Mouse (Mus musculus) bone marrow macrophage, adult 2 months (primary cell): ENCODE measurements around the gene Ralb. TPM values are rescaled to one million over a fixed set of nuclear protein-coding genes. Genes with fewer than 3 reads are reported as not detected.
A peak's percentile ranks its signal among the peaks of the same experiment; 100 is the strongest.

ENCODE experiments used
- H3K27ac ChIP-seq: 2 replicates; pipeline ENCODE4 v1.5.1; 2012; ENCODE audit warnings: low read depth, low read length; ENCODE audit not compliant: insufficient read depth
- H3K4me1 ChIP-seq: 2 replicates; pipeline ENCODE4 v1.6.1; 2012; ENCODE audit warnings: low read length; ENCODE audit not compliant: control insufficient read depth, insufficient read depth
- H3K4me3 ChIP-seq: 2 replicates; pipeline ENCODE4 v1.5.1; 2012; ENCODE audit warnings: mild to moderate bottlenecking, low read length, moderate library complexity; ENCODE audit not compliant: insufficient read depth
- CTCF ChIP-seq: IDR thresholded peaks from 2 replicates; pipeline ENCODE4 v1.5.1; 2012; ENCODE audit warnings: low read depth, mild to moderate bottlenecking, low read length, moderate library complexity
- POLR2A ChIP-seq: IDR thresholded peaks from 2 replicates; pipeline ENCODE4 v1.6.1; 2012; ENCODE audit warnings: mild to moderate bottlenecking, low read depth, low read length, borderline replicate concordance
- polyA plus RNA-seq: library from polyadenylated mRNA; stranded (reverse); fragments of >200 nt; gene quantifications from 2 replicates; pipeline ENCODE4 v1.2.4, GENCODE M21; 2012; ENCODE audit not compliant: missing spikeins, insufficient read depth, insufficient read length

Gene Ralb
- polyA plus RNA-seq, 1 experiment: 82.8 TPM

DNA sequence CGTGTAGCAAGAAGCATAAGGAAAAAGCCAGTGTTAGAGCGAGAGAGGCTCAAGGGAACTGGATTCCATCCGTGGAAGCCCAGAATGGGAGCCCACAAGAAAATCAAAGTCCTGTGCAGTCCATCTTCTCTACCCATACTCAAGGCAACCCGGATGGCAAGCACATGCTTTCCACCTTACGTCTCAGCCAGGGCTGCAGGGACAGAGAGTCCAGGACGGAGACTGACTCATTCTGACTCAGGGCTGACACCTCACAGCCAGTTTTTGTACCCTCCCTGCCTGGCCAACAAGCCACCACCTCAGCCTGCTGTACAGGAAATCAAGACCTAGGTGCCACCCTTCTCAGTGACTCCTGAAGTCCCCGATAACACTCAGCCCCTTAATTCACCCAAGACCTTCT is 4.9 kb upstream of the Ralb start:
- Histone ChIP-seq H3K4me3 (no peak overlapping the region), H3K27ac (no peak overlapping the region)
- TF ChIP-seq CTCF (no peak), POLR2A (no peak)

DNA sequence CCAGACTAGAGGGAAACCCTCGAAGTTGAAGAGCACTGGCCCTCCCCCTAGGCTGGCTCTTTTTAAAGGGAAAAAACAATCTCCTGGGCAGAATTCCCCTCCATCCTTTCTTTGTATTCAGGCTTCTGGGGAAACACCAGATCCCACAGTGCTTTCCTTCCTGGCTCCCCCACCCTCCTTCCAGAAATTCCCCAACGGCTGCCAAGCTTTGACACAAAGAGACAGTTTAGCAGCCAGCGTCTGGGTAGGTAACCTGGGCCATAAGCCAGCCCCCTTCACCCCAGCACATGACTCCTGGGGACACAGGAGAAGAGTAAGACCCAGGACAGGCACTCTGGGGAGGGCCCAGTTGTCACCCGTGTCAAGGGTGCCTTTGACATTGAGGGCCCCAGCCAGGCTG is 4.0 kb upstream of the Ralb start:
- TF ChIP-seq CTCF (no peak), POLR2A (no peak)
- Histone ChIP-seq H3K27ac (no peak overlapping the region), H3K4me3 (no peak overlapping the region), H3K4me1 (peaks cover 15% of the 10 kb centered on the region)

More for the DNA sequence above, 4.9 kb upstream of the Ralb start:
- peaks cover 15% of the 10 kb centered on the region for H3K4me1 ChIP-seq

DNA sequence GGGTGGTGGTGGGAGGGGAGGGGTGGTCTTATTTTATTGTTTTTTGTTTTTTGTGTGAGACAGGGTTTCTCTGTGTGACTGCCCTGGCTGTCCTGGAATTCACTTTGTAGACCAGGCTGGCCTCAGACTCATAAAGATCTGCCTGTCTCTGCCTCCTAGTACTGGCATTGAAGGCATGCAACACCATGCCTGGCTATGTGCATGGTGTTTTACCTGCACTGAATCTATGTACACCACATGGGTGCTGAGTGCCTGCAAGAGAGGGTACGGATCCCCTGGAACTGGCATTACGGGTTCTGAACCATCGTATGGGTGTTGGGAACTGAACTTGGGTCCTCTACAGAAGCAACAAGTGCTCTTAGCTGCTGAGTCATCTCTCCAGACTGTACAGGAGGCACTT is 1.4 kb upstream of the Ralb start:
- H3K4me3 ChIP-seq: no peak overlapping the region
- TF ChIP-seq CTCF (no peak), POLR2A (no peak)
- no peak overlapping the region for H3K27ac ChIP-seq
- peaks cover 24% of the 10 kb centered on the region for H3K4me1 ChIP-seq

DNA sequence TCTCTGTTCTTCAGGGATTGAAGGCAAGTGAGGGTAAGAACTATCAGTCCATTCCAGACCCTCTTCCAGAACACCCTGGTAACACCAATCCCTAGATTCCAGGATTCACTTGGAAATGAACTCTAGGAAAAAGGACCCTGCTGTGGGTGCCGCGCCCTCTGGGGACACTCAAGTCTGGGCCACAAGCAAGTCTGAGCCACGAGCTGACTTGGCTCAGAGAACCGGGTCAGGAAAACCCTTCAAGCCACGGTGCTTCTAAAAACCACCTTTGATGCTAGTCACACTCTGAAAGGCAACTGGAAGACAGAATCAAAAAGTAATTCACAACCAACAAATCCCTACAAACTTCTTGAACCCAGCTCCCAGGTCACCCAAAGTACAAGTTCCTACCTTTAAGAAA is 786 bp downstream of the Ralb start:
- Histone ChIP-seq H3K4me1 (peaks cover 35% of the 10 kb centered on the region), H3K4me3 (peak overlapping the region; percentile 85), H3K27ac (peak overlapping the region; percentile 96)
- no peak for TF ChIP-seq POLR2A
- TF ChIP-seq CTCF: no peak

DNA sequence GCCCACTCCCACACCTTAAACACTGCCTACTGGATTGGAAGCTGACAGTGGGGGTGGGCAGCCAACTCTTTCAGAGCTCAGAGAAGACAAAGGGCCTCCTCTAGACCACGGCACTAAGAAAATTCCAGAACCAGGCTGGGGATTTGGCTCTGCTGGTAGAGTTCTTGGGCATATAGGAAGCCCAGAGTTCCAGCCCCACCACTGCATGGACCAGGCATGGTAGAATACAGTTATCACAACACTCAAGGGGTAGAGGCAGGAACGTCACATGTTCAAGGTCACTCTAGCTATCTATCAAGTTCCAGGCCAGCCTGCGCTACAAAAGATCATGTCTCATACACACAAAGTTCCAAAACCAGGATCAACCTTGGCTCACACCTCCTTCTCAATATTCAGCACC is 1.4 kb downstream of the Ralb start:
- peak overlapping the region; percentile 96 for H3K27ac ChIP-seq
- TF ChIP-seq POLR2A (no peak), CTCF (no peak)
- peak overlapping the region; percentile 85 for H3K4me3 ChIP-seq
- peaks cover 41% of the 10 kb centered on the region for H3K4me1 ChIP-seq

DNA sequence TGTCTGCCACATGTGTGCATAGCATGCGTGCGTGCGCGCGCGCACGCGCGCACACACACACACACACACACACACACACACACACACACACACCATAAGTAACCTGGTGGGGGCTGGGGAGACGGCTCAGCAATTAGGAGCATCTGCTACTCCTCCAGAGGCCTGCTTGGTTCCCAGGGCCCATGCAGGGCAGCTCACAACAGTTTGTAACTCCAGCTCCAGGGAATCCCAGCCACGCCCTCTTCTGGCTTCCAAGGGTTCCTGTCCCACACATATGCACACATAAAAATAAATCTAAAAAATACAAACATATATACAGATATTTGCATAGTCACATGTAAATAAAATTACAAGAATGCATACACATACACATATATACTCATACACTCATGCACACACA is 1.9 kb downstream of the Ralb start:
- peaks cover 45% of the 10 kb centered on the region for H3K4me1 ChIP-seq
- peak overlapping the region; percentile 96 for H3K27ac ChIP-seq
- TF ChIP-seq POLR2A (no peak), CTCF (no peak)
- H3K4me3 ChIP-seq: peak overlapping the region; percentile 85

DNA sequence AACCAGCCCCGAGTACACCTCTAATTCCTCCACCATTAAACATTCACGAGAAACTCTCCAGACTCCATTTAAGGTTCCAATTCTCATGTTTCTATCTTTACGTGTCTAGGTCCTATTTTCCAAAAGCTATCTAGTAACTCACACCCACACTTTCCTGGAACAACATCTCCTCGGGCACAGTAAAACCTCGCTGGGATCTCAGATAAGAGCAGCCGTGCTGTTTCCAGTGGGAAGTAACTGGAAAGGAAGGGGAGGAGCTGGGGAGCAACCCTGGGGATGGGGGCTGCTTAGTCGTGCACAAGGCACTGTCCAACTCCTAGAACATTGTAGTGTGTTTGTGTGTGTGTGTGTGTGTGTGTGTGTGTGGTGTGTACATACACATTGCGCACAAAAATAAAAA is 2.7 kb downstream of the Ralb start:
- Histone ChIP-seq H3K4me1 (peaks cover 54% of the 10 kb centered on the region), H3K27ac (no peak overlapping the region), H3K4me3 (no peak overlapping the region)
- TF ChIP-seq CTCF (no peak), POLR2A (no peak)

DNA sequence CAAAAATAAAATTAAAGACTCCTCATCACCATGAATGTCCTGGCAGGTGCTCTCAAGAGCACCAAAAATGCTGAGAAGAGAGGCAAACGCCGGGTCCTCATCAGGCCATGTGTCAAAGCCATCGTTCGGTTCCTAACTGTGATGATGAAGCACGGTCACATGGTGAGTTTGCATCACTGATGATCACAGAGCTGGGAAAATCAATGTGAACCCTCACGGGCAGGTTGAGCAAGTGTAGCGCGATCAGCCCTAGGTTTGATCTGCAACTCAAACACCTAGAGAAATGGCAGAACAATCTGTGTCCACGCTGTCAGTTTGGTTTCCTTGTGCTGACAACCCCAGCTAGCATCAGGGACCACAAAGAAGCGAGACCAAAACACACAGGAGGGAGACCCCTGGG is 5.1 kb downstream of the Ralb start:
- TF ChIP-seq POLR2A (no peak), CTCF (no peak)
- peak overlapping the region; percentile 80 for H3K27ac ChIP-seq
- no peak overlapping the region for H3K4me3 ChIP-seq
- peaks cover 65% of the 10 kb centered on the region for H3K4me1 ChIP-seq

DNA sequence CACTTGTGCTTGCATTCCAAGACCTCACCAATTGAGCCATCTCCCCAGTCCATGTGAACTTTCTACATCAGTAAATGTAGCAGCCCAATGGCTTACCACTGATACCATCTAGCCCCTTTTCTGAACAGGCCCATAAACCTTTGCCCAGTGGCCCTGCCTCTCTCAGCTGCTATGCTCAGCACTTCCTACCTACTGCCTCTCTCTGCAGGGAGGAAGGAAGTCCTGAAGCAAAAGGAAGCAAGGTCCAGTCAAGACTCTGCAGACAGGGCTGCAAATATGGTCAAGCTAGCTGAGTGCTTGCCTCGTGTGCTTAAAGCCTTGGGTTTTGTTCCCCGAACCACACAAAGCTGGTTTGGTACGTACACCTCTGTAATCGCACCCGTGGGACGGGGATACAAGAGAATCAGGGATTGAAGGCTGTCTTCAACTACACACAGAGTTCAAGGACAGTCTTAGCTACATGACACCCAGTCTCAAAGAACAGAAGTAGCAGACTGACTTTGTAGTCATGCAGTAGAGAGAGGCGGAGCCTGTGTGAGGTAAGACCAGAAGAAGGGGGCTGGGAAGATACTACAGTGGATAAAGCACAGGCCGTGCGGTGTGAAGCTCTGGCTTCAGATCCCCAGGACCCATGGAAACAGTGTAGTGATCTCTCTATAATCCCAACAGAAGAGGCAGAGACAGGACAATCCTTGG is 5.9 kb downstream of the Ralb start:
- no peak overlapping the region for H3K4me3 ChIP-seq
- peak overlapping the region; percentile 80 for H3K27ac ChIP-seq
- no peak for TF ChIP-seq CTCF
- no peak for TF ChIP-seq POLR2A
- H3K4me1 ChIP-seq: peaks cover 69% of the 10 kb centered on the region

DNA sequence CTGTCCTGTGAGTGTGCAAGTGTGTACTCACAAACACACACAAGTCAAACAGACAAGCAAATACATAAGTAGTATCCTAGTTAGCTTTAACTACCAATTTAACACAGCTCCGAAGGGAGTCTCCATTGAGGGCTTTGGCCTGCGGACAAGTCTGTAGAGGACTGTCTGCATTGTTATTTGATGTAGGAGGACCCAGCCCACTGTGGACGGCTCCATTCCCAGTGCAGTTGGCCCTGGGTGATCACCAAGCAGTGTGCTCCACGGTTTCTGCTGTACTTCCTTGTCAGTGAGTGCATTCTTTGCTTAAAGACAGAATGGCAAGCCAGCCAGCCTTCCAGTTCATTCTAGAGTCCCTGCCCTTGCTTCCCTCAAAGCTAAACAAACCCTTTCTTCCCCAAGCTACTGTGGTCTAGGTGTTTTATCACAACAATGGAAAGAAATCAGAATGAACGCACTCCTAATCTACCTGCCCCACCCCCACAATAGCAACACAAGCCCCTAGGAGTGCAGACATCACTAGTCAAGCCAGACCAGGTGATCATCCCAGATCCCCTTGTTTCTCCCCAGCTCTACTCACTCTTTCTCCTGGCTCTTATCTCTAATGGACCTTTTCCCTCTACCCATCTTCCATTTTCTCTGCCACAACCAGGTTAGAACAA is 7.1 kb downstream of the Ralb start:
- H3K4me3 ChIP-seq: no peak overlapping the region
- TF ChIP-seq POLR2A (no peak), CTCF (no peak)
- peaks cover 81% of the 10 kb centered on the region for H3K4me1 ChIP-seq
- H3K27ac ChIP-seq: 0 out of 2 replicates have a peak overlapping the region, but pooled peaks have one; percentile 3

DNA sequence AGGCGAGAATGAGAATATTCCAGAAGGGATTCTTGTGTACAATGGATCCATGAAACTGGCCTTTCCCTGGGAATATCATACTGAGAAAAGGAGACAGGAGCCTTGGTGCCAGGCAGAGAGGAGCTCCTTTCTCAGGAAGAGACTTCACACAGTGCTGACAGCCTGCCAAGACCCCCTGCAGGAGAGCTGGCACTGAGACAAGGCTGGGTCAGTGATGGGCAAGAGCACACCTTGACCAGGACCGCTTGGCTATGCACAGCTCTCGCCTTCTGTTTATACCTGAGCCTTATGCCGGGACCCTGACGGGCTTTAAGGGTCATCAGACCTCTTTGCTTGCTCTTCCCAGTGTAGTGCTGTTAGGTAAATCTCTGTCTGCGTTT is 9.2 kb downstream of the Ralb start:
- no peak overlapping the region for H3K4me3 ChIP-seq
- TF ChIP-seq POLR2A (no peak), CTCF (no peak)
- no peak overlapping the region for H3K27ac ChIP-seq
- peaks cover 80% of the 10 kb centered on the region for H3K4me1 ChIP-seq
